Mouse (Mus musculus) forebrain, embryonic 11.5 days (tissue): ENCODE results near the gene Tenm2. TPM values are rescaled to one million over a fixed set of nuclear protein-coding genes. Genes with fewer than 3 reads are reported as not detected.
A peak's percentile ranks its signal among the peaks of the same experiment; 100 is the strongest.

Experiments used
- ATAC-seq: fragments of 200-750 bp; cut with Nextera tagmentation; replicated peaks from 2 replicates; pipeline ENCODE4 v1.8.0; 2017; ENCODE audit warnings: moderate TSS enrichment; ENCODE audit not compliant: low FRiP score
- DNase-seq: peaks from one replicate; pipeline ENCODE4 v3.0.0-alpha.2; 2017; ENCODE audit warnings: low spot score
- H3K27ac ChIP-seq: fragments of 300-500 bp; sonication (generic); 2 replicates; pipeline ENCODE4 v1.5.1; 2014; ENCODE audit warnings: low read depth, low read length
- H3K27me3 ChIP-seq: fragments of 300-500 bp; sonication (generic); 2 replicates; pipeline ENCODE4 v1.6.1; 2014; ENCODE audit warnings: mild to moderate bottlenecking, low read length, mixed read lengths; ENCODE audit not compliant: control insufficient read depth, insufficient read depth
- H3K36me3 ChIP-seq: fragments of 300-500 bp; sonication (generic); 2 replicates; pipeline ENCODE4 v1.6.1; 2014; ENCODE audit warnings: mild to moderate bottlenecking, low read length, moderate library complexity, mixed read lengths; ENCODE audit not compliant: control insufficient read depth, insufficient read depth
- H3K4me1 ChIP-seq: fragments of 300-500 bp; sonication (generic); replicated peaks from 2 replicates; pipeline ENCODE4 v1.6.1; 2014; ENCODE audit warnings: low read length, mixed read lengths; ENCODE audit not compliant: control insufficient read depth, insufficient read depth
- H3K4me2 ChIP-seq: fragments of 300-500 bp; sonication (generic); 2 replicates; pipeline ENCODE4 v1.6.1; 2014; ENCODE audit warnings: low read depth, mild to moderate bottlenecking, low read length, moderate library complexity, mixed read lengths; ENCODE audit not compliant: severe bottlenecking
- H3K4me3 ChIP-seq: fragments of 300-500 bp; sonication (generic); 2 replicates; pipeline ENCODE4 v1.5.1; 2014; ENCODE audit warnings: low read depth, low read length
- H3K9ac ChIP-seq: fragments of 300-500 bp; sonication (generic); 2 replicates; pipeline ENCODE4 v1.6.1; 2014; ENCODE audit warnings: low read length
- H3K9me3 ChIP-seq: fragments of 300-500 bp; sonication (generic); 2 replicates; pipeline ENCODE4 v1.6.1; 2016; ENCODE audit warnings: low read length, mixed read lengths; ENCODE audit not compliant: control insufficient read depth
- WGBS: fragments of 180-500 bp; shearing (Covaris S2); extraction: QIAGEN DNeasy Blood & Tissue Kit; methylation state at CpG from one replicate; pipeline ENCODE4 v1.1.7; 2014; 5-methylcytosine and 5-hydroxymethylcytosine counted together
- polyA plus RNA-seq: library from polyadenylated mRNA; unstranded; fragments of >200 nt; fragmentation: Nextera tagmentation; extraction: Ambion mirVana; gene quantifications from 2 replicates; pipeline ENCODE4 v1.2.1, GENCODE M21; 2014

Tenm2 gene
- polyA plus RNA-seq, 1 experiment from 2014 or later: 3.8 TPM

DNA sequence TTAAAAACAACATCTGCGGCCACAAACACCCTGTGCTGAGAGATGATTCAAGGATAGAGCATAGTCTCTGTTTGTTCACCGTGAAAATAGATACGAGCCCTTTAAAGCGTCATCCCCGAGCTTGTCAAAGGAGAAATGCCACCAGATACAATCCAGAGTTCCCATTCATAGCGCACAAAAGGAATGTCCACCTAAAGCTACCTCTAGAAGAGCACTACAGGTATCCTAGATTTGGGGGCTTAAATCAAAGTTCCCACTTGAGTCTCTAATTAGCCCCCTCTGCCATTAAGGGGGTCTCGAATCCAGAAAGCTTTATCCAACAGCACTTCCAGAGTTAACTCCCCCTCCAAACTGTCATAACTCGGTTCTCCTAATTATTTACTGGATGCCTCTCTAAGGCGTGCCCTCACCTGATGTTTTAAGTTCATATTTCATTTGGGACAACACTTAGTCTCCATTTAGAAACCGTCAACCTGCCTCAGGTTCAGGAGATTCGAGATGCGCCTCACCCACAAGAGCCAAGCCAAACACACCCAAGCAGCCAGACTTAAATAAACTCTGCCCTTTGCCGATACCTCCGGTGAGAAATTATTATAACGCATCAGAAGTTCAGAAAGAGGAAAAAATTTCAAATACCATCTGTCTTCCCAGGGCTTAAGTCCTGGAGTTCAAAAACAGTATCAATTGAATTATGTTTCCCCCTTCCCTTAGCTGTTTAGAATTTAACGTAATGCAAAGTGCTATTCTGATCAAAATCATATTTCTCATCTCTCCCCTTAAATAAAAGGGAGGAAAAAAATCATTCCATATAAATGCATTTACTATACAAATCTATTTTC is 559.1 kb downstream of the Tenm2 start:
- peak overlapping the region; percentile 33; the same call in 1 of the 2 replicates for H3K9ac ChIP-seq
- no peak for DNase-seq
- H3K4me3 ChIP-seq: peak overlapping the region; percentile 38
- peak overlapping the region; percentile 81; the same call in 1 of the 2 replicates for H3K27ac ChIP-seq
- H3K4me2 ChIP-seq: peak overlapping the region; percentile 62
- ATAC-seq: no peak
- no peaks in the 10 kb centered on the region for H3K36me3 ChIP-seq
- WGBS: 39% methylated on average over 16 of the region's 16 CpGs
- H3K27me3 ChIP-seq: no peaks in the 10 kb centered on the region; the same call in 1 of the 2 replicates
- no peaks in the 10 kb centered on the region for H3K9me3 ChIP-seq
- H3K4me1 ChIP-seq: no peaks in the 10 kb centered on the region; the same call in 1 of the 2 replicates

DNA sequence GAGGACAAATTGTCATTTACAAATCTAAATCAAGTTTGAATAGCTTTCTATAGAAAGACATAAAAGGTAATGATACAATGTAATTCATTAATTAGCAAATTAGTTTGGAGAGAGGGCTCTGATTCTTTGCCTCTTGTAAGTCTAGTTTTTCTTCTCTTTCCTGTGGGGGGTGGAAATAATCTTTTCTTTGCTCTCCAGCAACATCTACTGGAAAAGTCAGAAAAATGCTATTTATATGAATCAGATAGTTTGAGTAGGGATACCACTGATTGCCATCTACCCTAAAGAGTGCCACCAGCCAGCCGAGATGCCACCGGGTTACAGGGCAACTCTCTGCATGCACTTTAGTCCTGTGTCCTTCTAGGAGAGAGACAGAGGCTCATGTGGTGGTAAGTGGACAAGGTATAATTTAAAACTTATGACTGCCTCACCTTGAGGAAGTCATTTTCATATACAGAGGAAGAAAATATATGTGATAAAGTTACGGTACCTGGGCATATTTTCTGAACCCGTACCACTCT is 560.8 kb downstream of the Tenm2 start:
- Histone ChIP-seq H3K9me3 (no peaks in the 10 kb centered on the region), H3K36me3 (no peaks in the 10 kb centered on the region), H3K9ac (no peak overlapping the region), H3K4me1 (no peaks in the 10 kb centered on the region; the same call in 1 of the 2 replicates), H3K4me2 (no peak overlapping the region), H3K27ac (no peak overlapping the region), H3K27me3 (no peaks in the 10 kb centered on the region; the same call in 1 of the 2 replicates), H3K4me3 (no peak overlapping the region)
- ATAC-seq (no peak), DNase-seq (no peak)
- 86% methylated on average over 4 of the region's 4 CpGs for WGBS

DNA sequence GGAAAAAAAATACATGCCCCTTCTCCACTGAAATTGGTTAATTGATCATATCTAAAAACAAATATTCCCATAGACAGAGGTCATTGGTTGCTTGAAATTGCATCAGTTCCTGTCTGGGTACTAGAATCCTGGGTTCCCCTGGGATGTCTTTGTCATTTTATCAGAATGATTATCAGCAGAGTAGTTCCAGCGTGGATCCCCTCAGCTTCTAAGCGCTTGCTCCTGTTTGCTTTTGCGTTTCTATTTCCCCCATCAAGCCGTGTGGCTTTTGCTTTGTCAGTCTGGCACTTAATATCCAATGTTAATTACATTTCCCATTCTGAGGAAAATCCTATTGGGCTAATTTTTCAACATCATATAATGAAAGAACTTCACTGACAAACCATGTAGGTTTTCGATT is 561.6 kb downstream of the Tenm2 start:
- DNase-seq (no peak), ATAC-seq (no peak)
- no peak overlapping the region for H3K27ac ChIP-seq
- H3K4me1 ChIP-seq: no peaks in the 10 kb centered on the region; the same call in 1 of the 2 replicates
- no peak overlapping the region for H3K4me3 ChIP-seq
- no peaks in the 10 kb centered on the region for H3K36me3 ChIP-seq
- H3K27me3 ChIP-seq: no peaks in the 10 kb centered on the region; the same call in 1 of the 2 replicates
- no peak overlapping the region for H3K4me2 ChIP-seq
- no peaks in the 10 kb centered on the region for H3K9me3 ChIP-seq
- WGBS: 63% methylated on average over 5 of the region's 5 CpGs
- no peak overlapping the region for H3K9ac ChIP-seq

DNA sequence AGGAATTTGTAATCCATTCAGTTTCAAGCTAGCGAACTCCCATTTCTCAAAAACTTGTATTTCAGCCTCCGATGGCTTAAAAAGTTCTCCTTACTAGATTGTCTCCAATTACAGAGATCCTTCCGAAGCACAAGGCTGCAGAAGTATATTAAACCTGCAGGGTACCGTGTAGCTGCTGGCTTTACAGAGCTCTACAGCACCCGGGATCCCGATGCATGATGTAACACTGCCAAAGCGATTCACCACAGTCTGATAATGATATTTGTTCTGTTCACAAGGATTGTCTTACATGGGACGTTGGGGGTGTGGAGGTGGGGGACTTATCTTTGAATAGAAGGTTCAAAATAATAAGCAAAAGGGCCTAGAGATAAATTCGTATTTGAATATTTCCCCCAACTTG is 564.6 kb downstream of the Tenm2 start:
- DNase-seq: no peak
- Histone ChIP-seq H3K27me3 (no peaks in the 10 kb centered on the region; the same call in 1 of the 2 replicates), H3K4me1 (no peaks in the 10 kb centered on the region; the same call in 1 of the 2 replicates), H3K36me3 (no peaks in the 10 kb centered on the region), H3K9me3 (no peaks in the 10 kb centered on the region), H3K9ac (no peak overlapping the region), H3K4me3 (no peak overlapping the region), H3K4me2 (no peak overlapping the region), H3K27ac (no peak overlapping the region)
- WGBS: 86% methylated on average over 9 of the region's 9 CpGs
- ATAC-seq: no peak

DNA sequence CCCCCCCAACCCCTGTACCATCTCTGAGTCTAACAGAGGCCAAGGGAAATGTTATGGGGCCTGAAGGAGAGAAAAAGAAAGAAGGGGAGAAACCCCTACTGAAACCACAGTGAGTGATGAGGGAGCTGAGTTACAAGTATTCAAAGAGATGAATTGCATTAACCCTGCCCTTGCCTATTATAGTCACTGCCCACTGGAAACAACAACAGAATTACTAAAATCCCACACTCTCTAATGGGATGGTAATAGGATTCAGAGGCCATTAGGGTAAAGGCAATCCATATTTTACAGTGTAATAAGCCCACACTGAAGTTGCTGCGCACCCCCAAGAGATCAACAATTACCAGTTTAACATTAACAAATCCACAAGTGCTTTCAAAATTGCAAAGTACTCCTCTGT is 571.7 kb downstream of the Tenm2 start:
- ATAC-seq: no peak
- no peak overlapping the region for H3K9ac ChIP-seq
- no peak overlapping the region for H3K4me2 ChIP-seq
- 84% methylated on average over 1 of the region's 1 CpGs for WGBS
- no peak overlapping the region for H3K4me3 ChIP-seq
- no peak overlapping the region for H3K27ac ChIP-seq
- H3K4me1 ChIP-seq: peaks cover 6% of the 10 kb centered on the region; the same call in 1 of the 2 replicates
- H3K27me3 ChIP-seq: no peaks in the 10 kb centered on the region
- H3K9me3 ChIP-seq: no peaks in the 10 kb centered on the region
- no peaks in the 10 kb centered on the region for H3K36me3 ChIP-seq
- DNase-seq: no peak

DNA sequence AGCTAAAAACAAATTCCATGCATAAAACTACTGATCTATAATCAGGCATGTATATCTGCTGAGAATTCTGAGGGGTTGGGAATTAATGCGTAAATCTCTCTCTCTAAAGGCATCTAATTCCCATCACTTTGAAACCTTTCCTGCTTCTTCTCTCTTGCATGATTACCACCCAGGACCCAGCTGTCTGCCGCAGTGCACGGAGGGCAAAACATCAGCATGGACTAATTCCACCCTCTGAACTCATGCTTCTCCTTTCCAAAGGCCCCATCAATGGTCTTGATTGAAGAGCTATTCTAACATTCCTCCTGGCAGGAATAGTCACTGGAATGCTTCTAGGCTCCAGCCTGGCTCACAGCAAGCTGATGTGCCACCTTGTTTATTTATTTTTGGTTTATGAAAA is 572.2 kb downstream of the Tenm2 start:
- Histone ChIP-seq H3K9me3 (no peaks in the 10 kb centered on the region), H3K9ac (no peak overlapping the region), H3K27me3 (no peaks in the 10 kb centered on the region), H3K4me2 (no peak overlapping the region), H3K4me3 (no peak overlapping the region), H3K4me1 (peaks cover 6% of the 10 kb centered on the region; the same call in 1 of the 2 replicates), H3K27ac (no peak overlapping the region), H3K36me3 (no peaks in the 10 kb centered on the region)
- DNase-seq (no peak), ATAC-seq (no peak)
- WGBS: 69% methylated on average over 3 of the region's 3 CpGs

DNA sequence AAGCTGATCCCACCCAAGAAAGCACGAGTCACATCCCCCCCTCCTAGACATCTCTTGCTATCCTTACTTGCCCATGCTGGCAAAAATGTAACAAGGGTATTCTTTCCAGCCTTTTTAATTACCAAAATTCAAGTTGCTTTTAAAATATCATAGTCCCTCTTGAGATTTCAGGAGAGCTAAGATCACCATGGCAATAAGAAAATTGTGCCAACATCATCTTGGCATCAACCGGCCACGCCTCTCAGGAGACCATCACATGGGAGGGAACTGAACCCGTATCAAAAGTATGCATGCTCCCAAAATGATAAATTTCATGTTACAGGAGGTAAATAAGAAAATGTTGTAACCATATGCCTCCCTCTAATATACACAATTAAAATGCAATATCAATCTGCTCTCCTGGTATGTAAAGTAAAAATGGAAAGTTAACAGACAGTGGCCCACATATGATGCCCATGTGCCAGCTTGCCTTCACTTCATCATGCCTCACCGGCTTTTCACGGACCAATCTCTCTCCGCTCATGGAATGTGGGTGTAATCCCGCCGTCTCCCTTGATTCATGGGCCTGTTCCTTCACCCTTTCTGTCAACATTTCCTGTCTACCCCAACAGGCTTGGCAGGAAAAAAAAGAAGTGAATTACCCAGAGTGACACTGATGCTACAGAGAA is 582.0 kb downstream of the Tenm2 start:
- Histone ChIP-seq H3K4me3 (no peak overlapping the region), H3K27ac (no peak overlapping the region), H3K9me3 (no peaks in the 10 kb centered on the region), H3K27me3 (no peaks in the 10 kb centered on the region), H3K4me1 (no peaks in the 10 kb centered on the region), H3K9ac (no peak overlapping the region), H3K36me3 (no peaks in the 10 kb centered on the region), H3K4me2 (no peak overlapping the region)
- 89% methylated on average over 9 of the region's 9 CpGs for WGBS
- ATAC-seq: no peak
- DNase-seq: no peak

DNA sequence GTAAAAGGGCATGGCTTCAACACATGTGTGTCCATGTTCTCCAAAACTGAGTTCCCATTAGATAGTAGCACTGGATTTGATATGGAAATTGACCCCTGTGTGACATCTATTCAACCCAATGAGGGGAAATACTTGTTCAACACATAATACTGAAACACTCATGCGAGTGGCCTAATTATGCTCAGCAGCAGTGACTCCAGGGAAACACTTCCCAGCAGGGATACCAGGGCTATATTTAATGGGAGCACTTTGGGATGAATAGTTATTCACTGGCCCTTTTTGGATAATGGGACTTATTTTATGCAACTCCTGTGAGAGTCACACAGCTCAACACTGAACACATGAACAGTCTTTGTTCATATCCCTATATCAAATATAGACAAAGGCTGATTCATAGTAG is 588.6 kb downstream of the Tenm2 start:
- no peaks in the 10 kb centered on the region for H3K36me3 ChIP-seq
- 0 out of 2 replicates have a peak, but pooled peaks cover 2% of the 10 kb centered on the region for H3K4me1 ChIP-seq

More for the DNA sequence above, 588.6 kb downstream of the Tenm2 start:
- ATAC-seq: peak; percentile 44; the same call in 1 of the 2 replicates
- Histone ChIP-seq H3K9me3 (no peaks in the 10 kb centered on the region), H3K27me3 (no peaks in the 10 kb centered on the region), H3K4me3 (no peak overlapping the region), H3K27ac (no peak overlapping the region), H3K4me2 (no peak overlapping the region), H3K9ac (no peak overlapping the region)
- 32% methylated on average over 1 of the region's 1 CpGs for WGBS
- no peak for DNase-seq
